Mouse (Mus musculus): Measurements from ENCODE around the gene Nsd1.

Nsd1 gene

GRCm38 (mm10) chr13:55329109-55329682, 119.6 kb downstream of the Nsd1 start:
- peak; percentile 26 for DNase-seq (ENCODE audit: low read depth, low spot score)

GRCm38 (mm10) chr13:55329683-55330566, 120.3 kb downstream of the Nsd1 start, which contains the start of gene Mxd3:
Gene Mxd3, minus strand, starts transcription at chr13:55329823.
- peak; percentile 81 for DNase-seq (ENCODE audit: low read depth, low spot score)

- DNase-seq (ENCODE audit: low read depth, low spot score), result no peak
Observed at GRCm38 (mm10) chr13:55330567-55331400, 121.2 kb downstream of the Nsd1 start.

DNA sequence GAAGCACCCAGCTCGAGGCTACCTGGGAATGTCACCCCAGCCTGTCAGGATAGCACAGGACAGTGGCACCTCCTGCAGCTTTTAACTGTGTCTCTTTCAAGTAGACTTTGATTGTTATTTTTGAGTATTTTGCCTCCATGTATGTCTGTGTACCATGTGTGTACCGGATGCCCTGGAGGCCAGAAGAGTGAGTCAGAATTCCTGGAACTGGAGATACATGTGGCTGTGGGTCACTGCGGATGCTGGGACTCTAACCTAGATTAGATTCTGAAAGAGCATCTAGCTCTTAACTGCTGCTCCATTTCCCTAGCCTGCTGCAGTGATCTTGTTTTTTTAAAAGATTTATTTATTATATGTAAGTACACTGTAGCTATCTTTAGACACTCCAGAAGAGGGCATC, 122.7 kb downstream of the Nsd1 start:
- no peak for DNase-seq (ENCODE audit: low read depth, low spot score)

- DNase-seq (ENCODE audit: low read depth, low spot score), result no peak
Observed at GRCm38 (mm10) chr13:55335701-55336100, 126.1 kb downstream of the Nsd1 start.

- no peak for DNase-seq (ENCODE audit: low read depth, low spot score)
Observed at GRCm38 (mm10) chr13:55337341-55337975, 127.9 kb downstream of the Nsd1 start.

DNA sequence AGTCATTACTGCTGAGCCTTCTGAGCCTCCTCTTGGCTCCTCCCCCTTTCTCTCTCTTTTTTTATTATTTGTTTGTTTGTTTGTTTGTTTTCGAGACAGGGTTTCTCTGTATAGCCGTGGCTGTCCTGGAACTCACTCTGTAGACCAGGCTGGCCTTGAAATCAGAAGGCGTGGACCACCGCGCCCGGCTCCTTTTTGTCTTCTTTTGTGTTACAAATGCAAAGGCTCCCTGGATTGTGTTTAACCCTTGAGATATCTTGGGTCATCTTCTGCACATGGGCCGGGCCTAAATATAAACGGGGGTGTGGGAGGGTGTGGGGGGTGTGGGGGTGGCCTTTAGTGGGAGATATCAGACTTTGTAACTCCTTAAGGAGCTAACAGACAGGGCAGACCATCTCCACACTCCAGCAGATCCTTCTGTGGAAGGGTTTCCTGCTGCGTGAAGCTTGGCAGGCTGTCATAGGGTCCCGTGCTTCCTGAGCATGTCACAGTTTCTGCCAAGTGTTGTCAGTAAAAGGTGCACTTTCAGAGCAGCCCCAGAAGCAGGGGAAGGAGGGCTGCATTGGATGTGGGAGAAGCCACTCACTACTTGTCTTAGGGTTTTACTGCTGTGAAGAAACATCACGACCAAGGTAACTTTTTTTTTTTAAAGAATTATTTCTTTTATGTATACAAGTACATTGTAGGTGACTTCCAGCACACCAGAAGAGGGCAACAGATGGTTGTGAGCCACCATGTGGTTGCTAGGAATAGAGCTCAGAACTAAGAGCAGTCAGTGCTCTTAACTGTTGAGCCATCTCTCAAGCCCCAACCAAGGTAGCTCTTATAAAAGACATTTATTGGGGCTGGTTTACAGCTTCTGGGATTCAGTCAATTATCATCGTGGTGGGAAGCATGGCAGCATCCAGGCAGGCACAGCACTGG, 128.8 kb downstream of the Nsd1 start:
- no peak for DNase-seq (ENCODE audit: low read depth, low spot score)

DNA sequence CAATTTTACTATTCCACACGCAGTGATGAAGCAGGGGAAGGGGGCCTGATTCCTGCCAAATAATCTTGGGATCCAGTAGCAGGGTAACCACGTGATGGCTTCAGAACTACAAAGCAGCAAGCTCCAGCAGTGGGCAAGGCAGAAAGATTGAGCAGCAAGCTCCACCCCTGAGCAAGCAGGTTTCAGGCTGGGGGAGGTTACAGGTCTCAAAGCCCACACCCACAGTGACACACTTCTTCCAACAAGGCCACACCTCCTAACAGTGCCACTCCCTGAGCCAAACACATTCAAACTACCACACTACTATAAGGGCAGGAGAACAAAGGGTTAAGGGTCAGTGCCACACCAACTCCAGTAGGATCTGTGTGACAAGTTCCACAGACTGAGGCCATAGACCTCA, 129.7 kb downstream of the Nsd1 start:
- DNase-seq (ENCODE audit: low read depth, low spot score), result no peak

- no peak for DNase-seq (ENCODE audit: low read depth, low spot score)
Observed at GRCm38 (mm10) chr13:55342469-55342868, 132.9 kb downstream of the Nsd1 start.

GRCm38 (mm10) chr13:55344286-55344685, 134.7 kb downstream of the Nsd1 start:
- DNase-seq (ENCODE audit: low read depth, low spot score), result no peak

- DNase-seq (ENCODE audit: low read depth, low spot score), result no peak
Observed at GRCm38 (mm10) chr13:55346745-55347144, 137.2 kb downstream of the Nsd1 start.

DNA sequence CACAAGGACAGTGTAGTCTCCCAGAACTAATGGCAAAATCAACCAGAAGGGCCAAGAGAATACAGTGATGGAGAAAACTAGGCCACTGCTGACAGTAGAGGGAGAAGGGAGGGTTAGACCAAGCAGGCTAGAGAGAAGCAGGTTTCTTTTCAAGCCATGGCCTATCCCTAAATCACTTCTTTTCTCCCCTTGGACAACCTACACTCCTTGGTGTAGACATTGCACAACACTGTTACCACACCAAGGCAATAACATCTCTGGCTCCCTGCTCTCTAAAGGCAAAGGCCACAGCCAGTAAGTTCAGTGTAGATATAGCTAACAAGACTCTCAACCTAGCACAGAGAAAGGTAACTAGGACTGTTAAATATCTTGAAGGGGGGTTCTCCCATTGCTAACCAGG, 151.6 kb downstream of the Nsd1 start:
- DNase-seq (ENCODE audit: low read depth, low spot score), result no peak

- no peak for DNase-seq (ENCODE audit: low read depth, low spot score)
Observed at GRCm38 (mm10) chr13:55361974-55362452, 152.4 kb downstream of the Nsd1 start.

DNA sequence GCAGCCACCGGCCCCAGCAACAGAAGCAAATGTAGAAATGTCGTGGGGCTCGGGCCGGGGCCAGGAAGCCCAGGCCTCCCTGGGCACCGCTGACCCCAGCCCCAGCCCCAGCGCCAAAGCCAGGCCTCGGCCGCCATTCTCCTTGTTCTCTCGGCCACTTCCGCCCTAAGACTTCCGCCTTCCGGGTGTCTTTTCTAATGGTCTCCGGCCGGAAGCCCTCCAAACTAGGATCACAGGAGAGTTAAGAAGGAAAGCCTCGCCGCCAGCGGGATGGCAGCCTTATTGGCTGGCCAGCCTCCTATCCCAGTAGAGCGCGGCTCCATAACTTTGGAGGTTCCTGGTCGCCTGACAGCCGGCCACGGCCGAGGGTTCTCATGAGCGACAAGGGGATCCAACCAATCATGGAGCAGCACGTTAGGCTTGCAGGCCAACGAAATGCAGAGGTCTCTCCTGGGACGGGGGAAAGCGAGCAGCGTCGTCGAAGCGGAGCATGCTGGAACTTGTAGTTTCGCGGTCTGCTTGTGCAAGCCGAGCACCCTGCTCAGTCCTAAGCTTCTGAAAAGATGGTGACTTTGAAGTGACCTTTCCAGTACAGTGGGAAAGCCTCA, 153.0 kb downstream of the Nsd1 start, which contains the start of gene Lman2:
Lman2 (minus strand) TSS at position 331 of the 608 bp plus-strand sequence.
- peak; percentile 93 for DNase-seq (ENCODE audit: low read depth, low spot score)
